Mouse (Mus musculus) hindbrain, embryonic 10.5 days (tissue): ENCODE measurements around the gene Efna5. TPM values are rescaled to one million over a fixed set of nuclear protein-coding genes. Genes with fewer than 3 reads are reported as not detected.

Source experiments
- DNase-seq: peaks from one replicate; pipeline ENCODE4 v3.0.0-alpha.2; 2017; ENCODE audit warnings: low spot score
- H3K27ac ChIP-seq: fragments of 300-500 bp; sonication (generic); 2 replicates; pipeline ENCODE4 v1.5.1; 2016; ENCODE audit warnings: mild to moderate bottlenecking, moderate library complexity
- H3K27me3 ChIP-seq: fragments of 300-500 bp; sonication (generic); 2 replicates; pipeline ENCODE4 v1.6.1; 2016; ENCODE audit warnings: mild to moderate bottlenecking; ENCODE audit not compliant: poor library complexity, insufficient read depth, severe bottlenecking
- H3K36me3 ChIP-seq: fragments of 300-500 bp; sonication (generic); 2 replicates; pipeline ENCODE4 v1.6.1; 2016; ENCODE audit warnings: mild to moderate bottlenecking, moderate library complexity
- H3K4me1 ChIP-seq: fragments of 300-500 bp; sonication (generic); replicated peaks from 2 replicates; pipeline ENCODE4 v1.6.1; 2016; ENCODE audit warnings: mild to moderate bottlenecking
- H3K4me3 ChIP-seq: fragments of 300-500 bp; sonication (generic); 2 replicates; pipeline ENCODE4 v1.5.1; 2016; ENCODE audit warnings: mild to moderate bottlenecking, moderate library complexity
- H3K9me3 ChIP-seq: fragments of 300-500 bp; sonication (generic); 2 replicates; pipeline ENCODE4 v1.6.1; 2016; ENCODE audit warnings: mild to moderate bottlenecking, moderate library complexity
- WGBS: fragments of 180-500 bp; shearing (Covaris S2); methylation state at CpG from one replicate; pipeline ENCODE4 v1.1.7; 2016; 5-methylcytosine and 5-hydroxymethylcytosine counted together
- polyA plus RNA-seq: library from polyadenylated mRNA; unstranded; fragments of >200 nt; fragmentation: Nextera tagmentation; extraction: Ambion mirVana; gene quantifications from 2 replicates; pipeline ENCODE4 v1.2.1, GENCODE M21; 2016

Efna5 gene
- polyA plus RNA-seq, 1 experiment from 2014 or later = 40.5 TPM

DNA sequence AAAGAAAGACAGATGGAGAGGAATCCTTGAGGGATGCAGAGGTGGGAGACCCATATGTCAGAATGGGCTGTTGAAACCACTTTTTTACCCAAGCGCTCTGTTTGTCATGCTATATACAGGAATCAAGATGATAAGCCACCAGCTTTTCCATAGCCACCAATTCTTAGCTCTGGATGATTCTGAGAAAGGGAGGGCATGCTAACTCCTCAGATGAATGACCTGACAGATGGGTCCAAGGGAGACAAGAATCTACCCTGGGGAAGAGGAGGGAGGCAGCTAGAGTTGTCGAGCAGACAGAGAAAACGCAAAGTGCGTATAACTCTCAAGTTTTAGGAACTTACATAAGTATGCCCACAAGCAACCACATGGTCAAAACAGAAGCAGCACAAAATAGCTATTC is 126.5 kb downstream of the Efna5 start:
- no peak for DNase-seq
- Histone ChIP-seq H3K9me3 (no peaks in the 10 kb centered on the region), H3K36me3 (peaks cover 3% of the 10 kb centered on the region; the same call in 1 of the 2 replicates), H3K4me3 (no peak overlapping the region), H3K27me3 (no peaks in the 10 kb centered on the region), H3K27ac (no peak overlapping the region), H3K4me1 (peaks cover 23% of the 10 kb centered on the region)
- 89% methylated on average over 4 of the region's 4 CpGs for WGBS

DNA sequence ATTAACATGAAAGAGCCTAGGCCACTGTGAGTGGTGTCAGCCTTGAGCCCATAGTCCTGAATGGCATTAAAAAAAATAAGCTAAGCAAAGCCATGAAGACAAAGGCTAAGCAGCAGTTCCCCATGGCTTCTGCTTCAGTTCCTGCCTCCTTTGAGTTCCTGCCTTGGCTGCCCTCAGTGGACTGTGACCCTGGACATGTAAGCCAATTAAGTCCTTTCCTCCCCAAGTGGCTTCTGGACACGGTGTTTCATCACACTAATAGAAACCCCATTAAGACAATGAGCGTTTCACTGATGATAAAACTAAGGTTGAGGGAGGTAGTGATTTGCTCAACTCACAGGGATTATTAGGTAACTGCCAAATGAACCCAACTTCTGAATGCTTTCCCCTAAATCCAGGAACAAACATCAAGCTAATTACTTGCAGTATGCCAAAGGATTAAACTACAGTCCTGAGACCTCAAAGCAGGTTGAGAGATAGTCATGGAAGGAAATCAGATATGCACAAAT is 128.7 kb downstream of the Efna5 start:
- DNase-seq = no peak
- H3K36me3 ChIP-seq = no peaks in the 10 kb centered on the region
- no peaks in the 10 kb centered on the region for H3K9me3 ChIP-seq
- H3K4me1 ChIP-seq = peaks cover 34% of the 10 kb centered on the region
- H3K27ac ChIP-seq = no peak overlapping the region
- H3K4me3 ChIP-seq = no peak overlapping the region
- no peaks in the 10 kb centered on the region for H3K27me3 ChIP-seq
- WGBS = 32% methylated on average over 2 of the region's 2 CpGs

DNA sequence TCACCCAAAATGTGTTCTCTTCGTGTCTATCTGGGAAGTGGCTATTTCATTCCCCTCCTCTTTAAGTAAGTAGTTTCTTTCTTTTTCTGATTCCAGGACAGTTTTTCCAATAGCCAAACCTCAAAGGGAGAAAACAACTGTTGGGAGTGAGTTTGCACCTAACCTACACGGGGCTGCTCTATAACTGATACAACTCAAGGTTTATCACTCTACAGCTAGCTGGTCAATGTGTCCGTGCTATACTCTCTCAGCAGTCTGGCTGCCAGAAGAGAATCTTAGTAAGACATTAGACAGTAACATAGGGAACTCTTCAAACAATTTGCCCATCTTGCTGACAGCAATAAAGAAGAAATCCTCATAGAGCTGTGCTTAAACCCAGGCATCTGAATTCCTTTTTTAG is 130.5 kb downstream of the Efna5 start:
- H3K9me3 ChIP-seq = no peaks in the 10 kb centered on the region
- H3K36me3 ChIP-seq = no peaks in the 10 kb centered on the region
- peaks cover 38% of the 10 kb centered on the region for H3K4me1 ChIP-seq
- WGBS = 89% methylated on average over 3 of the region's 3 CpGs
- no peak overlapping the region for H3K27ac ChIP-seq
- H3K27me3 ChIP-seq = no peaks in the 10 kb centered on the region
- no peak overlapping the region for H3K4me3 ChIP-seq
- no peak for DNase-seq

DNA sequence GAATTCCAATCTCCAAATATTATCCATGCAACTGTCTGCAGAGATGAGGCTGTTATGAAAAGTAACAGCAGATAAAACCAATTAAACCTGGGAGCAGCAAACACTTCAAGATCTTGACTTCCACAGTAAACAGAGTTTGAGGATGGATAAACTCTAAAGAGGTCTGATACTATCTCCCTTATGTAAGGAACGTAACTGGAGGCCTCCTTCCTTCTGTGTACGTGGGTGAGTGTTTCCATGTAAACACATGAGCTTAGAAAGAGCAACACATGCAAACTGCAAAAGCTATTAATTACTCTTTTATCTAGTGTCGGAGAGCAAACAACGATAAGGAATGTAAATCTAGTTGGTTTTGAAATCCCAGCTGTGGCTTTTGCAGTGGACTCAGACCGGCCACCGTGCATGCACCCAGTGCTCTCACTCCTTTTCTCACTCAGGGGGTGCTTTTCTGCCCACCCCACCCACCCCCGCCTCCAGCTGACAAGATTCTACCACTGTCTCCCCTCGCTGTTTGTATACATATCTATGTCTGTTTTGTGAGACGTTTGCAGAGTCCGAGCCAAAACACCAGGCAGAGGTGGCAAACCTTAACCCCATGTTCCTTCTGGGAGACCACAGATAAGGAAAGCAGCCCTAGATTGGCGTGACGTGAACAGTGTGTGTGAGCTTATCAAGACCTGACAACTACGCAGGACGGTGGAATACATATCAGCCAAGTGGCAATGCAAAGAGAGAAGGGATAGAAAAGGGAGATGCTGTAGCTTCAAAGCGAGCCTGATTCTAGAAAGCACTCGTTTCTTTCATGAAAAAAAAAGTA is 132.1 kb downstream of the Efna5 start:
- Histone ChIP-seq H3K27me3 (no peaks in the 10 kb centered on the region), H3K4me3 (no peak overlapping the region), H3K36me3 (no peaks in the 10 kb centered on the region), H3K27ac (no peak overlapping the region; the same call in 1 of the 2 replicates), H3K9me3 (no peaks in the 10 kb centered on the region), H3K4me1 (peaks cover 38% of the 10 kb centered on the region)
- DNase-seq = no peak
- WGBS = 81% methylated on average over 16 of the region's 16 CpGs

DNA sequence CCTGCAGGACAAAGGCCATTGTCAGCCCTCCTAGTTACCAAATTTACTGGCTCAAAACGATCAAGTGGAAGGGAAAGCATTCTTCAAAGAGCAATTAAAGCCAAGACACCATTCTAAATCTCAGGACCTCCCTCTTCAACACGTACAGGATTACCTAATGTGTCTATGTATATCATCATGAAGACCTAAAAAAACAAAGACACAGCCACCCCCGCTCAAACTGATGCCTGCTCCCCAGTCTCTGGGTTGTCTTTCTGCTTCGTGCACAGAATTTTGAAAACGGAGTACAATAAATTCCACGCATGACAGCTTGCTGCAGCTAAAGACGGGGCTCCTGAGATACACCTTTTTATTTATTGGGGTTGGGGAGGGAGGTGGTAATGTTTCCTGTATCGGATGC is 133.7 kb downstream of the Efna5 start:
- 73% methylated on average over 8 of the region's 8 CpGs for WGBS
- DNase-seq = no peak

DNA sequence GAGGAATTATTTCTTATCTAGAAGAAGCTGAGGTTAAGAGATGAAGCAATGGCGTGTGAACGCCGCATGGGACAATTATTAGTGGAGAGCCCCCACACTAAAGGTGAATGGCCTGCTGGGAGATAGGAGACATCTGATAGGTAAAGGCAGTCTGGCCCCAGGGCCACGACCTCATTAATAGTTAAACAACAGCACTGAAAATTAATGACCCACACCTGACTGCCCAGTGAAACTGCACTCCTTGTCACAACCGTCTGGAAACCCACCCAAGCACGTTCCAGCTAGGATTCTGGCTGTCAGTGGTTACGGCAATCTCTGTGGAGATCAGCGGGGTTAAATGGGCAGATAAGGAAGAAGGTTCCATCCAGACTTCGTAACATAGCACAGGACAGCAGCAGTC is 134.3 kb downstream of the Efna5 start:
- Histone ChIP-seq H3K4me1 (peaks cover 31% of the 10 kb centered on the region), H3K9me3 (no peaks in the 10 kb centered on the region), H3K36me3 (no peaks in the 10 kb centered on the region), H3K4me3 (no peak overlapping the region), H3K27me3 (no peaks in the 10 kb centered on the region), H3K27ac (no peak overlapping the region)
- WGBS = 83% methylated on average over 9 of the region's 9 CpGs
- DNase-seq = no peak

More for the DNA sequence above, 133.7 kb downstream of the Efna5 start:
- Histone ChIP-seq H3K27me3 (no peaks in the 10 kb centered on the region), H3K4me1 (peaks cover 33% of the 10 kb centered on the region), H3K27ac (no peak overlapping the region; the same call in 1 of the 2 replicates), H3K9me3 (no peaks in the 10 kb centered on the region), H3K36me3 (no peaks in the 10 kb centered on the region), H3K4me3 (no peak overlapping the region)

DNA sequence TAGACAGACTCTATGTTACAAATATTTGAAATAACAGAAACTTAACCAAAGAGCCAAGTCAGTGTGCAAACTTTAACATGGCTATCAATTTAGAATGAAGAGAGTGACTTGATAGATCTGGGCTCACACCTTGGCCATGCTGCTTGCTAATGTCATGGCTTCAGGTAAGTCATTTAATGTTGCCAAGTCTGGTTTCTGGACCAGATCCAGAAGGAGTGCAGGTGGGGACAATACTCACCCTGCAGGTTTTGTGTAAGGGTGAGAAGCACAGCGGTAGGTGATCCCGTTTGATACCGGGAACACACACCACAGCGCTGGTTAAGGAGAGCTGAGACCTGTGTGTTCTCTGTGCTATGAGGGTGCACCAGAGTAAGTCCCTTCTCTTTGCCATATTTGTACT is 135.8 kb downstream of the Efna5 start:
- WGBS = 96% methylated on average over 4 of the region's 4 CpGs
- no peaks in the 10 kb centered on the region for H3K9me3 ChIP-seq
- H3K27me3 ChIP-seq = no peaks in the 10 kb centered on the region
- peaks cover 35% of the 10 kb centered on the region for H3K4me1 ChIP-seq
- H3K36me3 ChIP-seq = no peaks in the 10 kb centered on the region
- no peak overlapping the region for H3K4me3 ChIP-seq
- no peak for DNase-seq
- H3K27ac ChIP-seq = no peak overlapping the region

DNA sequence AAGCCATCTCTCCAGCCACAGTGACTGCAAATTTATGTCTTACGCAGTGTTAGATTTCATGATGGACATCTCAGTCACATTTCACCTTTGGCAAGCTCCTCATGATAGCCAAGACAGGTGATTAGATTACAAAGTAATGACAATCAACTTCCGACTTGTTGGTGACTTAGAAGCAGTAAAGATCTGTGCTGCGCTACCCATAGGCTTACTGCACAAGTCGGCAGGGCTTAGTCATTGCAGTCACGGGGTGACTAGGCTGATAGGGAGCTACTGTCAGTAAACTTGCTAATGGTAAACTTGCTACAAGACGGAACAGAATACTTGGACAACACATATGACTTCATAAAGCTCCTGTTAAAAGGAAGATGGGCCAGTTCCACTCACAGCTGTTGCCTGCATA is 136.9 kb downstream of the Efna5 start:
- H3K4me1 ChIP-seq = peaks cover 35% of the 10 kb centered on the region
- DNase-seq = no peak
- no peak overlapping the region for H3K27ac ChIP-seq
- WGBS = 92% methylated on average over 6 of the region's 6 CpGs
- no peaks in the 10 kb centered on the region for H3K36me3 ChIP-seq
- H3K4me3 ChIP-seq = no peak overlapping the region
- no peaks in the 10 kb centered on the region for H3K9me3 ChIP-seq
- no peaks in the 10 kb centered on the region for H3K27me3 ChIP-seq

DNA sequence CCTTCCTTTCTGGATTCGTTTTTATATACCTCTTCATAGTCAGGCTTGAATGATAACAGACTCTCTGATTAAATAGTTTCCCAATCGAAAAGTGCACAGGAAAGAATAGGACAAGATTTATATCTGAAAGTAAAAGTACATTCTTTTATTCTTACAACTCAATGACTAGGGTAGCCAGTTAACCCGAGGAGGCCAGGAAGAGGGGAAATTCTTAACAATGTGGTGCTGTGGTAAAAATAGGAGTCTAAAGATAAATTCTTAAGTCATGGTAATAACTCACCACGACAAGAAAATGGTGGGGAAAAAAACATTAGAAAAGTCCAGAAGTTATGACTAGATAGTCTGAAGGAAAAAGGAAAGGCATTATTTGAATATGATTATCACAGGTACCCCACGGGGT is 139.4 kb downstream of the Efna5 start:
- 88% methylated on average over 5 of the region's 5 CpGs for WGBS
- Histone ChIP-seq H3K27ac (no peak overlapping the region; the same call in 1 of the 2 replicates), H3K4me1 (peaks cover 25% of the 10 kb centered on the region), H3K36me3 (0 out of 2 replicates have a peak, but pooled peaks cover 2% of the 10 kb centered on the region), H3K27me3 (no peaks in the 10 kb centered on the region), H3K9me3 (no peaks in the 10 kb centered on the region), H3K4me3 (no peak overlapping the region)
- DNase-seq = no peak

DNA sequence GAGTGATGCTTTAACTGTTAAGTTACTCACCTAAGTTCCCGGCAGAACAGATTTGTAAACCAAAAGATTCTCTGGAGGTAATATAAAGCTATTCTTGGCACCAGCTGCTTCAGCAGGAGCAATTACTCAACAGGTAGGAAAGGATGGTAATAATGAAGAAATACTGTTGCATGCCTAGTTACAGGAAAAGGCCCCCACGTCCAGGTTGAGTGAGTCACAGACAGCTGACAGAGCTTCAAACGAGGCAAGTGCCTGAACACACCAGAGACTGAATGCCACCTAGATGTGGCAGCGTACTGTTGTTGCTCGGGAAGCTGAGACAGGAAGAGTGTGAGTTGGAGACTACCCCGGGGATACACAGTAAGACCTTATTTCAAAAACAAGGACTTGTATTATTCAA is 140.1 kb downstream of the Efna5 start:
- Histone ChIP-seq H3K27ac (no peak overlapping the region), H3K9me3 (no peaks in the 10 kb centered on the region), H3K36me3 (0 out of 2 replicates have a peak, but pooled peaks cover 2% of the 10 kb centered on the region), H3K27me3 (no peaks in the 10 kb centered on the region), H3K4me1 (peaks cover 30% of the 10 kb centered on the region), H3K4me3 (no peak overlapping the region)
- DNase-seq = no peak
- WGBS = 83% methylated on average over 6 of the region's 6 CpGs

DNA sequence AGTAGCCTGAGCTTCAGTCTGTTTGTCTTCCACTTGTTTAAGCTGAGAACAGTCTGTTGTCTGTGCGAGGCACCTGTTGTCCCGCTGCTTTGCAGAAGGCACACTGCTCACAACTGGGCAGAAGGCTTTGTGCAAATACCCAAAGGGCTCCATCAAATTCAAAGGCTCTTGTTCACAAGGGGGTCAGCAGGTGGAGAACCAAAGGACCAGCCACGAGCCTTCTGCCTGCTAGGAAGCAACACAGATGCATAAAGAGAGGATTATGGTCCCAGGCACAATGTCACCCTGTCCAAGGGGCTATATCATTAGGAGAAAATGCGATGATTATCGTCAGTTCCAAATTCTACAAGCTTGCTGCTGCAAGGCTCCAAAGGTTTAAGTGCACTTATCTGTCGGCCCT is 141.1 kb downstream of the Efna5 start:
- Histone ChIP-seq H3K36me3 (0 out of 2 replicates have a peak, but pooled peaks cover 2% of the 10 kb centered on the region), H3K9me3 (no peaks in the 10 kb centered on the region), H3K27me3 (no peaks in the 10 kb centered on the region), H3K4me1 (peaks cover 41% of the 10 kb centered on the region), H3K4me3 (no peak overlapping the region), H3K27ac (no peak overlapping the region)
- no peak for DNase-seq
- WGBS = 73% methylated on average over 6 of the region's 6 CpGs

DNA sequence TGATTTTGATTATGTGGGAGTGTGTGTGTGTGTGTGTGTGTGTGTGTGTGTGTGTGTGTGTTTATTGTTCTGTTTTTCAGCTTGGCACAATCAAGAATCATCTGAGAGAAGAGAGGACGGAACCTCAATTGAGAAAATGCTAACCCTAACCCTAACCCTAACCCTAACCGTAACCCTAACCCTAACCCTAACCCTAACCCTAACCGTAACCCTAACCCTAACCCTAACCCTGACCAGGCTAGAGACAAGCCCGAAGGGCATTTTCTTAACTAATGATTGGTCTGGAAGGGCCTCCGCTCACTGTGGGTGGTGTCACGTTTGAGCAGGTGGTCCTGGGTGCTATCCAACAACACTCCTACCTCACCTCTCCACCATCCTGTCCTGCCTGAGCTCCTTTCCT is 143.7 kb downstream of the Efna5 start:
- no peaks in the 10 kb centered on the region for H3K27me3 ChIP-seq
- 76% methylated on average over 6 of the region's 6 CpGs for WGBS
- H3K27ac ChIP-seq = no peak overlapping the region

DNA sequence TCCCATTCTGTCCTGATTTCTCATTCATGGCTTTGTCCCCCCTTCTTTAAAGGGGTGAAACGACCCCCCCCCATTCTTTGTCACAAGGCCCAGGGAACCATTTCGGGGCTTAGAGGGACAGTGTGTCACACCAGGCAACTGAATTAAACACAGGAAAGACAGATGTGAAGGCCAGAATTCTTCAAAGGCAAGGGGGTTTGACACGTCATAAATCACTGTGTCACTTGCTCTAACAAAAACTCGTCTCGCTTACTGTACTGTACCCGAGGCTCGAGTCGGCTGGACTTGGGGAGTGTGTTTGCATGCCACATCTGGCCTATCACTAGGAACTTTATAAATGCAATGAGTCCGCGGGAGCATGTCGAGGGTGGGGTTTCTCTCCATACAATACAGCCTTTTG is 145.2 kb downstream of the Efna5 start:
- peaks cover 60% of the 10 kb centered on the region for H3K4me1 ChIP-seq
- H3K27ac ChIP-seq = peak overlapping the region; percentile 75
- H3K9me3 ChIP-seq = no peaks in the 10 kb centered on the region
- DNase-seq = no peak
- no peaks in the 10 kb centered on the region for H3K27me3 ChIP-seq
- WGBS = 28% methylated on average over 11 of the region's 11 CpGs
- H3K4me3 ChIP-seq = no peak overlapping the region
- H3K36me3 ChIP-seq = 0 out of 2 replicates have a peak, but pooled peaks cover 2% of the 10 kb centered on the region

More for the DNA sequence above, 143.7 kb downstream of the Efna5 start:
- Histone ChIP-seq H3K4me1 (peaks cover 61% of the 10 kb centered on the region), H3K4me3 (no peak overlapping the region), H3K36me3 (0 out of 2 replicates have a peak, but pooled peaks cover 2% of the 10 kb centered on the region), H3K9me3 (no peaks in the 10 kb centered on the region)
- no peak for DNase-seq
